Mouse (Mus musculus) brain, embryonic 14.5 days (tissue): ENCODE results near the gene Ankib1.

ENCODE experiments used
- CTCF ChIP-seq: fragments of 200-500 bp; IDR thresholded peaks from 2 replicates; pipeline ENCODE4 v1.5.1; 2012; ENCODE audit warnings: inconsistent platforms, mild to moderate bottlenecking, moderate library complexity, borderline replicate concordance; ENCODE audit not compliant: insufficient read depth, insufficient read length; ENCODE audit errors: extremely low read depth
- POLR2A ChIP-seq: fragments of 200-500 bp; IDR thresholded peaks from 2 replicates; pipeline ENCODE4 v1.6.1; 2012; ENCODE audit warnings: mild to moderate bottlenecking, inconsistent platforms, borderline replicate concordance; ENCODE audit not compliant: poor library complexity, insufficient read depth, insufficient read length, severe bottlenecking; ENCODE audit errors: extremely low read depth

- no peak for TF ChIP-seq POLR2A
- TF ChIP-seq CTCF, result no peak
Measured at GRCm38 (mm10) chr5:3791048-3791447, 11.7 kb downstream of the Ankib1 start.
